Mouse (Mus musculus) stomach, embryonic 14.5 days (tissue): ENCODE data around the gene F3. TPM values are rescaled to one million over a fixed set of nuclear protein-coding genes. Genes with fewer than 3 reads are reported as not detected.
"Not testable (repeated sequence)": the region's sequence is repeated elsewhere in the genome, so short reads cannot be mapped to it uniquely, and the experiment has no call there.

Experiments used
- ATAC-seq: fragments of 200-750 bp; cut with Nextera tagmentation; 2 replicates; pipeline ENCODE4 v1.8.0; 2017; ENCODE audit warnings: low read depth, moderate TSS enrichment; ENCODE audit not compliant: insufficient number of reproducible peaks, insufficient read depth, low FRiP score
- H3K27ac ChIP-seq: fragments of 300-500 bp; sonication (generic); 2 replicates; pipeline ENCODE4 v1.5.1; 2014; ENCODE audit warnings: mild to moderate bottlenecking, low read length, moderate library complexity, mixed read lengths
- H3K27me3 ChIP-seq: fragments of 300-500 bp; sonication (generic); 2 replicates; pipeline ENCODE4 v1.6.1; 2014; ENCODE audit warnings: low read length, control low read depth, mixed read lengths; ENCODE audit not compliant: control insufficient read depth, insufficient read depth
- H3K36me3 ChIP-seq: fragments of 300-500 bp; sonication (generic); 2 replicates; pipeline ENCODE4 v1.6.1; 2014; ENCODE audit warnings: mild to moderate bottlenecking, control low read depth, low read length, moderate library complexity, mixed read lengths; ENCODE audit not compliant: control insufficient read depth, insufficient read depth
- H3K4me1 ChIP-seq: fragments of 300-500 bp; sonication (generic); 2 replicates; pipeline ENCODE4 v1.6.1; 2014; ENCODE audit warnings: low read length, control low read depth, mixed read lengths; ENCODE audit not compliant: control insufficient read depth, insufficient read depth
- H3K4me2 ChIP-seq: fragments of 300-500 bp; sonication (generic); replicated peaks from 2 replicates; pipeline ENCODE4 v1.6.1; 2014; ENCODE audit warnings: low read depth, low read length, control low read depth
- H3K4me3 ChIP-seq: fragments of 300-500 bp; sonication (generic); 2 replicates; pipeline ENCODE4 v1.5.1; 2014; ENCODE audit warnings: low read depth, low read length, control low read depth
- H3K9ac ChIP-seq: fragments of 300-500 bp; sonication (generic); replicated peaks from 2 replicates; pipeline ENCODE4 v1.6.1; 2014; ENCODE audit warnings: low read depth, mild to moderate bottlenecking, control low read depth, low read length, moderate library complexity, mixed read lengths
- H3K9me3 ChIP-seq: fragments of 300-500 bp; sonication (generic); 2 replicates; pipeline ENCODE4 v1.6.1; 2016; ENCODE audit warnings: low read depth, low read length, control low read depth; ENCODE audit not compliant: control insufficient read depth
- WGBS: fragments of 180-500 bp; shearing (Covaris S2); extraction: QIAGEN DNeasy Blood & Tissue Kit; methylation state at CpG from one replicate; pipeline ENCODE4 v1.1.7; 2014; 5-methylcytosine and 5-hydroxymethylcytosine counted together
- polyA plus RNA-seq: library from polyadenylated mRNA; unstranded; fragments of >200 nt; fragmentation: Nextera tagmentation; extraction: Ambion mirVana; gene quantifications from 2 replicates; pipeline ENCODE4 v1.2.1, GENCODE M21; 2014

The F3 gene
- polyA plus RNA-seq, 1 experiment from 2014 or later = 22.3 TPM

- Histone ChIP-seq H3K9me3 (no peaks in the 10 kb centered on the region), H3K27ac (no peak overlapping the region), H3K4me3 (no peak overlapping the region), H3K27me3 (no peaks in the 10 kb centered on the region), H3K4me1 (0 out of 2 replicates have a peak, but pooled peaks cover 4% of the 10 kb centered on the region), H3K36me3 (peaks cover 31% of the 10 kb centered on the region), H3K9ac (no peak overlapping the region), H3K4me2 (no peak overlapping the region)
- ATAC-seq = no peak
- 63% methylated on average over 4 of the region's 4 CpGs for WGBS
Measured at GRCm38 (mm10) chr3:121762056-121762852, 38.9 kb downstream of the F3 start.

- Histone ChIP-seq H3K4me3 (no peak overlapping the region), H3K9me3 (no peaks in the 10 kb centered on the region), H3K4me2 (no peak overlapping the region), H3K9ac (no peak overlapping the region), H3K4me1 (no peaks in the 10 kb centered on the region), H3K36me3 (peaks cover 51% of the 10 kb centered on the region), H3K27ac (no peak overlapping the region), H3K27me3 (no peaks in the 10 kb centered on the region)
- ATAC-seq = no peak
Measured at GRCm38 (mm10) chr3:121766048-121766447, 42.7 kb downstream of the F3 start.

GRCm38 (mm10) chr3:121766818-121767217 lies 43.5 kb downstream of the F3 start:
- no peak overlapping the region for H3K9ac ChIP-seq
- no peaks in the 10 kb centered on the region for H3K27me3 ChIP-seq
- H3K4me2 ChIP-seq = no peak overlapping the region
- ATAC-seq = no peak
- no peak overlapping the region for H3K27ac ChIP-seq
- H3K36me3 ChIP-seq = peaks cover 55% of the 10 kb centered on the region
- 83% methylated on average over 5 of the region's 5 CpGs for WGBS
- H3K4me1 ChIP-seq = no peaks in the 10 kb centered on the region
- no peaks in the 10 kb centered on the region for H3K9me3 ChIP-seq
- no peak overlapping the region for H3K4me3 ChIP-seq

- H3K4me3 ChIP-seq = no peak overlapping the region
- no peaks in the 10 kb centered on the region for H3K9me3 ChIP-seq
- no peak overlapping the region for H3K27ac ChIP-seq
- peaks cover 58% of the 10 kb centered on the region for H3K36me3 ChIP-seq
- no peaks in the 10 kb centered on the region for H3K27me3 ChIP-seq
- H3K4me2 ChIP-seq = no peak overlapping the region
- ATAC-seq = no peak
- no peaks in the 10 kb centered on the region for H3K4me1 ChIP-seq
- no peak overlapping the region for H3K9ac ChIP-seq
- 95% methylated on average over 3 of the region's 3 CpGs for WGBS
Measured at GRCm38 (mm10) chr3:121768770-121769169, 45.4 kb downstream of the F3 start.

- H3K36me3 ChIP-seq = peaks cover 44% of the 10 kb centered on the region
- WGBS = 89% methylated on average over 4 of the region's 4 CpGs
- not testable (repeated sequence) for ATAC-seq
Measured at GRCm38 (mm10) chr3:121773336-121773735, 50.0 kb downstream of the F3 start.

GRCm38 (mm10) chr3:121777943-121778342 lies 54.6 kb downstream of the F3 start:
- ATAC-seq = no peak
- no peak overlapping the region for H3K27ac ChIP-seq
- H3K9ac ChIP-seq = no peak overlapping the region
- H3K9me3 ChIP-seq = no peaks in the 10 kb centered on the region
- peaks cover 18% of the 10 kb centered on the region for H3K36me3 ChIP-seq
- H3K27me3 ChIP-seq = no peaks in the 10 kb centered on the region
- no peaks in the 10 kb centered on the region for H3K4me1 ChIP-seq
- H3K4me2 ChIP-seq = no peak overlapping the region
- H3K4me3 ChIP-seq = no peak overlapping the region
- WGBS = 48% methylated on average over 7 of the region's 7 CpGs

More at GRCm38 (mm10) chr3:121773336-121773735, 50.0 kb downstream of the F3 start:
- H3K9ac ChIP-seq, H3K27me3 ChIP-seq, H3K9me3 ChIP-seq, H3K4me3 ChIP-seq, H3K4me1 ChIP-seq, H3K4me2 ChIP-seq, H3K27ac ChIP-seq: not testable (repeated sequence)

GRCm38 (mm10) chr3:121783020-121783419 lies 59.7 kb downstream of the F3 start:
- H3K36me3 ChIP-seq = peaks cover 8% of the 10 kb centered on the region
- H3K9ac ChIP-seq = no peak overlapping the region
- 85% methylated on average over 6 of the region's 6 CpGs for WGBS
- no peaks in the 10 kb centered on the region for H3K9me3 ChIP-seq
- H3K4me2 ChIP-seq = no peak overlapping the region
- H3K27ac ChIP-seq = no peak overlapping the region
- no peaks in the 10 kb centered on the region for H3K27me3 ChIP-seq
- no peak for ATAC-seq
- H3K4me3 ChIP-seq = no peak overlapping the region
- no peaks in the 10 kb centered on the region for H3K4me1 ChIP-seq
